Mouse (Mus musculus) liver, embryonic 14.5 days (tissue): Measurements from ENCODE around the gene Zbed5. TPM values are rescaled to one million over a fixed set of nuclear protein-coding genes. Genes with fewer than 3 reads are reported as not detected.
"Not testable (repeated sequence)": the region's sequence is repeated elsewhere in the genome, so short reads cannot be mapped to it uniquely, and the experiment has no call there.

Source experiments
- ATAC-seq: fragments of 200-750 bp; cut with Nextera tagmentation; 2 replicates; pipeline ENCODE4 v1.8.0; 2017; ENCODE audit warnings: moderate number of reproducible peaks, mild to moderate bottlenecking, moderate library complexity; ENCODE audit not compliant: insufficient read depth
- DNase-seq, 3 experiments: peaks; one replicate each; pipeline ENCODE4 v3.0.0-alpha.2; 2012 to 2013; ENCODE audit warnings: low read depth in 3 of 3, low spot score in 3 of 3
- H3K27ac ChIP-seq: fragments of 300-500 bp; sonication (generic); 2 replicates; pipeline ENCODE4 v1.5.1; 2014; ENCODE audit warnings: moderate library complexity, mild to moderate bottlenecking, control low read depth, inconsistent platforms
- H3K27me3 ChIP-seq: fragments of 300-500 bp; sonication (generic); 2 replicates; pipeline ENCODE4 v1.6.1; 2014; ENCODE audit warnings: mild to moderate bottlenecking, low read length, moderate library complexity; ENCODE audit not compliant: control insufficient read depth, insufficient read depth
- H3K36me3 ChIP-seq: fragments of 300-500 bp; sonication (generic); replicated peaks from 2 replicates; pipeline ENCODE4 v1.6.1; 2014; ENCODE audit warnings: low read depth; ENCODE audit not compliant: control insufficient read depth, insufficient read depth
- H3K4me1 ChIP-seq, 2 experiments: fragments of 200-500 bp in 1 of 2; fragments of 300-500 bp in 1 of 2; sonication (generic) in 1 of 2; replicated peaks; 2 replicates each; pipeline ENCODE4 v1.6.1; 2012 to 2014; ENCODE audit warnings: antibody characterized with exemption in 1 of 2, inconsistent platforms in 1 of 2, low read length in 1 of 2; ENCODE audit not compliant: control insufficient read depth in 2 of 2, insufficient read depth in 2 of 2
- H3K4me2 ChIP-seq: fragments of 300-500 bp; sonication (generic); 2 replicates; pipeline ENCODE4 v1.6.1; 2014; ENCODE audit warnings: low read depth, mild to moderate bottlenecking, control low read depth, moderate library complexity
- H3K4me3 ChIP-seq, 2 experiments: fragments of 200-500 bp in 1 of 2; fragments of 300-500 bp in 1 of 2; sonication (generic) in 1 of 2; 2 replicates each; pipeline ENCODE4 v1.5.1; 2012 to 2014; ENCODE audit warnings: low read depth in 2 of 2, low read length in 2 of 2, mild to moderate bottlenecking in 2 of 2, control low read depth in 1 of 2, inconsistent platforms in 1 of 2, moderate library complexity in 1 of 2; ENCODE audit not compliant: insufficient read depth in 1 of 2
- H3K9ac ChIP-seq: fragments of 300-500 bp; sonication (generic); replicated peaks from 2 replicates; pipeline ENCODE4 v1.6.1; 2014; ENCODE audit warnings: mild to moderate bottlenecking, control low read depth, moderate library complexity
- H3K9me3 ChIP-seq: fragments of 300-500 bp; sonication (generic); 2 replicates; pipeline ENCODE4 v1.6.1; 2016; ENCODE audit warnings: low read length, mixed read lengths; ENCODE audit not compliant: control insufficient read depth
- CTCF ChIP-seq: IDR thresholded peaks from 2 replicates; pipeline ENCODE4 v1.5.1; 2016; ENCODE audit warnings: antibody characterized with exemption, low read depth, control low read depth
- EP300 ChIP-seq: IDR thresholded peaks from 2 replicates; pipeline ENCODE4 v1.6.1; 2016; ENCODE audit warnings: antibody characterized with exemption, low read depth
- WGBS: fragments of 180-500 bp; shearing (Covaris S2); extraction: QIAGEN DNeasy Blood & Tissue Kit; methylation state at CpG from one replicate; pipeline ENCODE4 v1.1.7; 2014; ENCODE audit not compliant: insufficient replicate concordance; 5-methylcytosine and 5-hydroxymethylcytosine counted together
- polyA plus RNA-seq, 2 experiments: library from polyadenylated mRNA; depleted of rRNA in 1 of 2; stranded (reverse) in 1 of 2; unstranded in 1 of 2; fragments of >200 nt; fragmentation: Nextera tagmentation in 1 of 2; extraction: Ambion mirVana in 1 of 2; gene quantifications; 2 replicates each; pipeline versions ENCODE4 v1.2.1 to v1.2.3; 2012 to 2014

The Zbed5 gene
- polyA plus RNA-seq, 2 experiments, result 0.67 to 0.70 TPM

GRCm38 (mm10) chr5:129908242-129908965 is 12.9 kb downstream of the Zbed5 start, which contains the start of gene Nupr1l:
Gene Nupr1l, plus strand, starts transcription at chr5:129908540.
- Histone ChIP-seq H3K9ac (peak within 1 kb of the TSS; percentile 65), H3K36me3 (no peaks in the 10 kb centered on the region), H3K4me2 (peak within 1 kb of the TSS; percentile 81), H3K27me3 (peaks cover 2% of the 10 kb centered on the region; the same call in 1 of the 2 replicates), H3K4me1 (peaks cover 3 to 8% of the 10 kb centered on the region in 2 experiments; a peak in 3 of 4 replicates), H3K4me3 (peak within 1 kb of the TSS; percentile 65 to 69), H3K9me3 (no peaks in the 10 kb centered on the region), H3K27ac (no peak within 1 kb of the TSS)
- ATAC-seq (peak; percentile 96), DNase-seq (peak; percentile 69 to 74 (median 71))
- under 1% methylated on average over 62 of the region's 63 CpGs for WGBS
- TF ChIP-seq CTCF (peak; percentile 26; the same call in 1 of the 2 replicates), EP300 (no peak)

- Histone ChIP-seq H3K4me1 (peaks cover 3 to 8% of the 10 kb centered on the region in 2 experiments; a peak in 3 of 4 replicates), H3K36me3 (no peaks in the 10 kb centered on the region), H3K4me3 (peak overlapping the region in 1 of 2 experiments; percentile 65; a peak in 2 of 4 replicates), H3K27ac (no peak overlapping the region), H3K27me3 (peaks cover 2% of the 10 kb centered on the region; the same call in 1 of the 2 replicates), H3K4me2 (peak overlapping the region; percentile 81), H3K9ac (no peak overlapping the region; the same call in 1 of the 2 replicates), H3K9me3 (no peaks in the 10 kb centered on the region)
- DNase-seq (no peak), ATAC-seq (no peak)
- no peak for TF ChIP-seq EP300
- no peak for TF ChIP-seq CTCF
- 61% methylated on average over 9 of the region's 9 CpGs for WGBS
Measured at GRCm38 (mm10) chr5:129909147-129909546, 13.6 kb downstream of the Zbed5 start.

GRCm38 (mm10) chr5:129909591-129909990 is 14.1 kb downstream of the Zbed5 start:
- ATAC-seq (no peak), DNase-seq (no peak)
- WGBS, result 59% methylated on average over 7 of the region's 7 CpGs
- TF ChIP-seq EP300 (no peak), CTCF (no peak)
- Histone ChIP-seq H3K27ac (no peak overlapping the region), H3K4me1 (peaks cover 3 to 8% of the 10 kb centered on the region in 2 experiments; a peak in 3 of 4 replicates), H3K9me3 (no peaks in the 10 kb centered on the region), H3K36me3 (no peaks in the 10 kb centered on the region), H3K4me3 (no peak overlapping the region), H3K4me2 (no peak overlapping the region), H3K27me3 (peaks cover 2% of the 10 kb centered on the region; the same call in 1 of the 2 replicates), H3K9ac (no peak overlapping the region)

- Histone ChIP-seq H3K36me3 (no peaks in the 10 kb centered on the region), H3K4me2 (no peak overlapping the region), H3K9me3 (no peaks in the 10 kb centered on the region), H3K27ac (no peak overlapping the region), H3K4me1 (peaks cover 3 to 7% of the 10 kb centered on the region in 2 experiments; a peak in 2 of 4 replicates), H3K4me3 (no peak overlapping the region), H3K27me3 (peaks cover 2% of the 10 kb centered on the region; the same call in 1 of the 2 replicates), H3K9ac (no peak overlapping the region)
- TF ChIP-seq EP300, result no peak
- TF ChIP-seq CTCF, result peak; percentile 88
- WGBS, result 32% methylated on average over 2 of the region's 2 CpGs
- DNase-seq (no peak), ATAC-seq (peak; percentile 25; the same call in 1 of the 2 replicates)
Measured at GRCm38 (mm10) chr5:129914024-129914423, 18.5 kb downstream of the Zbed5 start.

- not testable (repeated sequence) for ATAC-seq, H3K9ac ChIP-seq, H3K4me1 ChIP-seq, H3K27me3 ChIP-seq, DNase-seq, H3K27ac ChIP-seq, H3K4me2 ChIP-seq, H3K4me3 ChIP-seq, H3K36me3 ChIP-seq, H3K9me3 ChIP-seq
- 70% methylated on average over 11 of the region's 11 CpGs for WGBS
Measured at GRCm38 (mm10) chr5:129915491-129915890, 20.0 kb downstream of the Zbed5 start.
